In the genomic region with DNA sequence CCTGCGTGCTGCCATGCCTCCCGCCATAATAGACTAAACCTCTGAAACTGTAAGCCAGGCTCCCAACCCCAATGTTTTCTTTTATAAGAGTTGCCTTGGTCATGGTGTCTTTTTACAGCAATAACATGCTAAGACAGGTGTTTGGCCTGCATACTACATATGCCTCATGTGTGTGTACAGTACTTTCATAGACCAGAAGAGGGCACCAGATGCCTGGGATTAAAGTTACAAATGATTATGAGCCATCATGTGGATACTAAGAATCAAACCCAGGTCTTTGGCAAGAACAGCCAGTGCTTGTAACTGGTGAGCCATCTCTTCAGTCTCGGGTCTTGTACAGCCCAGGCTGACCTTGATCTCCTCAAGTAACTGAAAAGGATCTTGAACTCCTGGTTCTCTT, we compare ENCODE assay signal across 17 mouse cellular contexts. TPM values are rescaled to one million over a fixed set of nuclear protein-coding genes. Genes with fewer than 3 reads are reported as not detected.
A peak's percentile ranks its signal among the peaks of the same experiment; 100 is the strongest.
DNase-seq lines count a peak whose midpoint lies in the region; ATAC-seq and TF ChIP-seq lines count a peak whose summit lies in the region.
"Had no signal": no experiment of that assay in that cellular context is flagged by ENCODE, and none has a peak within 500 bp of the region (broad histone marks: within the 10 kb centered on the region; RNA-seq: fewer than 3 reads in every experiment).

No protein-coding gene starts in this region.

- TF ChIP-seq POLR2A in cerebellum, adult 2 months (IDR thresholded peaks at IDR 0.05; ENCODE audit: borderline replicate concordance, insufficient read depth, low read length): no peak
- TF ChIP-seq POLR2A in liver, adult 2 months (IDR thresholded peaks at IDR 0.05; ENCODE audit: extremely low read depth, insufficient read depth, low read length): no peak
- no peak for TF ChIP-seq POLR2A in CH12.LX (IDR thresholded peaks at IDR 0.05; ENCODE audit: low read depth, low read length)

- in situ Hi-C loops in CH12.LX (cut with MboI; ENCODE audit: low pct_ligation_motif_present, low pct_unique_long_range_greater_than_20kb, low sequenced_read_pairs): no loop called here

- no peak overlapping the region for H3K9ac ChIP-seq in liver, adult 2 months (ENCODE audit: low read depth, low read length)
- H3K9ac ChIP-seq in CH12.LX (ENCODE audit: insufficient read depth, low read depth): no peak overlapping the region
- no peak overlapping the region for H3K9ac ChIP-seq in forebrain, embryonic 14.5 days (ENCODE audit: low read length)
- H3K9ac ChIP-seq: embryonic facial prominence, embryonic 12.5 days; lung, embryonic 15.5 days had no signal

- WGBS in cerebellum, adult 2 months: 71% methylated on average over 3 of the region's 3 CpGs
- WGBS in liver, adult 2 months: 99% methylated on average over 3 of the region's 3 CpGs
- 87% methylated on average over 3 of the region's 3 CpGs for WGBS in embryonic facial prominence, embryonic 10.5 days
- WGBS in forebrain, embryonic 14.5 days: 84% methylated on average over 3 of the region's 3 CpGs

- peak; percentile 29; the same call in 1 of the 2 replicates for ATAC-seq in granulocyte monocyte progenitor cell, adult 5-6 weeks (replicated peaks; ENCODE audit: poor library complexity, severe bottlenecking)
- no peak for ATAC-seq in forebrain, embryonic 14.5 days
- ATAC-seq: inflammation-experienced regulatory T-cells, adult 6 months had no signal

- H3K27ac ChIP-seq in cerebellum, adult 2 months (ENCODE audit: insufficient read depth, low read length): no peak overlapping the region
- no peak overlapping the region for H3K27ac ChIP-seq in liver, adult 2 months (replicated peaks; ENCODE audit: insufficient read depth, low read depth, low read length)
- no peak overlapping the region for H3K27ac ChIP-seq in CH12.LX (ENCODE audit: insufficient read depth, low read depth)
- no peak overlapping the region for H3K27ac ChIP-seq in embryonic facial prominence, embryonic 10.5 days (replicated peaks)
- H3K27ac ChIP-seq in forebrain, embryonic 14.5 days (ENCODE audit: low read depth, low read length): no peak overlapping the region
- H3K27ac ChIP-seq: embryonic facial prominence, embryonic 12.5 days; forebrain, embryonic 10.5 days; lung, embryonic 15.5 days had no signal

- dilution Hi-C loops in CH12.LX (cut with MboI; ENCODE audit: extremely low pct_ligation_motif_present, extremely low pct_unique_long_range_greater_than_20kb, low sequenced_read_pairs): loop anchor here (25.0 kb wide), 1 partner anchor 193 kb away; no protein-coding TSS in a partner anchor

- H3K9me3 ChIP-seq in CH12.LX (replicated peaks; ENCODE audit: low read length): no peaks in the 10 kb centered on the region
- no peaks in the 10 kb centered on the region for H3K9me3 ChIP-seq in embryonic facial prominence, embryonic 10.5 days
- H3K9me3 ChIP-seq in forebrain, embryonic 14.5 days (replicated peaks; ENCODE audit: control insufficient read depth, low read length): no peaks in the 10 kb centered on the region
- H3K9me3 ChIP-seq: embryonic facial prominence, embryonic 12.5 days; forebrain, embryonic 10.5 days; lung, embryonic 15.5 days had no signal

- 0 out of 2 replicates have a peak, but pooled peaks have one; percentile 3 for TF ChIP-seq CTCF in cerebellum, adult 2 months (IDR thresholded peaks at IDR 0.05; ENCODE audit: borderline replicate concordance, insufficient read depth, low read depth, low read length)
- TF ChIP-seq CTCF in liver, adult 2 months (IDR thresholded peaks at IDR 0.05; ENCODE audit: low read depth, low read length): peak; percentile 19; the same call in 1 of the 2 replicates
- peak in 1 of 2 experiments; percentile 47; a peak in 2 of 4 replicates for TF ChIP-seq CTCF in CH12.LX (conservative IDR thresholded peaks at IDR 0.05 in 1 of 2, IDR thresholded peaks at IDR 0.05 in 1 of 2; ENCODE audit: low read depth in 2 of 2, low read length in 2 of 2)

- TF ChIP-seq EP300 in CH12.LX (IDR thresholded peaks at IDR 0.05; ENCODE audit: low read length): no peak

- H3K79me2 ChIP-seq in liver, adult 2 months (ENCODE audit: control insufficient read depth, insufficient read depth, low read length): no peaks in the 10 kb centered on the region
- H3K79me2 ChIP-seq in CH12.LX (replicated peaks; ENCODE audit: control insufficient read depth, extremely low read depth, insufficient read depth, poor library complexity, severe bottlenecking): no peaks in the 10 kb centered on the region

- DNase-seq in cerebellum, adult 2 months: no peak
- DNase-seq in cerebellum, adult 9-11 months: no peak
- no peak for DNase-seq in liver, adult 2 months (ENCODE audit: extremely low read depth, low read depth, low spot score)
- DNase-seq in liver: no peak
- DNase-seq in CH12.LX (ENCODE audit: extremely low read depth): peak; percentile 23
- no peak for DNase-seq in embryonic facial prominence, embryonic 10.5 days (ENCODE audit: low spot score)
- no peak for DNase-seq in forebrain, embryonic 14.5 days (ENCODE audit: low spot score)
- DNase-seq: adrenal gland, adult 2 months; cerebellum, postnatal 10 days; heart, postnatal 36 days; kidney, postnatal 14 days; thymus, postnatal 25 days had no signal

- H3K4me3 ChIP-seq in cerebellum, adult 2 months (replicated peaks; ENCODE audit: insufficient read depth, low read depth, low read length): no peak overlapping the region
- H3K4me3 ChIP-seq in liver, adult 2 months (ENCODE audit: insufficient read depth, low read depth, low read length): no peak overlapping the region
- no peak overlapping the region for H3K4me3 ChIP-seq in CH12.LX (replicated peaks in 1 of 3; ENCODE audit: low read depth in 2 of 3, low read length in 2 of 3, poor library complexity in 1 of 3)
- H3K4me3 ChIP-seq in embryonic facial prominence, embryonic 10.5 days: no peak overlapping the region
- no peak overlapping the region for H3K4me3 ChIP-seq in forebrain, embryonic 14.5 days (ENCODE audit: low read depth, low read length)
- H3K4me3 ChIP-seq: embryonic facial prominence, embryonic 12.5 days; forebrain, embryonic 10.5 days; lung, embryonic 15.5 days had no signal

- peaks cover 7% of the 10 kb centered on the region; the same call in 1 of the 2 replicates for H3K36me3 ChIP-seq in liver, adult 2 months (ENCODE audit: control insufficient read depth, insufficient read depth, low read length)
- H3K36me3 ChIP-seq in CH12.LX (replicated peaks in 1 of 2; ENCODE audit: control insufficient read depth in 1 of 2, insufficient read depth in 1 of 2, low read length in 1 of 2): peaks cover 31 to 43% of the 10 kb centered on the region in 2 experiments
- peaks cover 51% of the 10 kb centered on the region for H3K36me3 ChIP-seq in embryonic facial prominence, embryonic 10.5 days (replicated peaks)
- H3K36me3 ChIP-seq in forebrain, embryonic 14.5 days (ENCODE audit: control insufficient read depth, insufficient read depth, low read length): peaks cover 39% of the 10 kb centered on the region

- H3K4me1 ChIP-seq in cerebellum, adult 2 months (ENCODE audit: control insufficient read depth, insufficient read depth, low read length): no peaks in the 10 kb centered on the region
- H3K4me1 ChIP-seq in liver, adult 2 months (ENCODE audit: control insufficient read depth, insufficient read depth, low read length): no peaks in the 10 kb centered on the region
- peaks cover 0 to 7% of the 10 kb centered on the region in 2 experiments; a peak in 3 of 4 replicates for H3K4me1 ChIP-seq in CH12.LX (ENCODE audit: control insufficient read depth in 1 of 2, insufficient read depth in 2 of 2)
- peaks cover 6% of the 10 kb centered on the region for H3K4me1 ChIP-seq in embryonic facial prominence, embryonic 10.5 days
- H3K4me1 ChIP-seq in forebrain, embryonic 14.5 days (ENCODE audit: control insufficient read depth, insufficient read depth, low read length): no peaks in the 10 kb centered on the region
- H3K4me1 ChIP-seq: embryonic facial prominence, embryonic 12.5 days had no signal

- H3K27me3 ChIP-seq in cerebellum, adult 2 months (ENCODE audit: control insufficient read depth, insufficient read depth, low read length): no peaks in the 10 kb centered on the region
- no peaks in the 10 kb centered on the region for H3K27me3 ChIP-seq in liver, adult 2 months (ENCODE audit: control insufficient read depth, insufficient read depth, low read length)
- no peaks in the 10 kb centered on the region for H3K27me3 ChIP-seq in CH12.LX (replicated peaks)
- no peaks in the 10 kb centered on the region for H3K27me3 ChIP-seq in embryonic facial prominence, embryonic 10.5 days (replicated peaks; ENCODE audit: low read depth, poor library complexity, severe bottlenecking)
- no peaks in the 10 kb centered on the region for H3K27me3 ChIP-seq in forebrain, embryonic 14.5 days (replicated peaks; ENCODE audit: control insufficient read depth, insufficient read depth, low read length)
- H3K27me3 ChIP-seq: embryonic facial prominence, embryonic 12.5 days; lung, embryonic 15.5 days had no signal

- no peak overlapping the region for H3K4me2 ChIP-seq in CH12.LX (ENCODE audit: insufficient read depth, low read depth, poor library complexity, severe bottlenecking)
- H3K4me2 ChIP-seq in forebrain, embryonic 14.5 days (ENCODE audit: low read length): no peak overlapping the region
- H3K4me2 ChIP-seq: embryonic facial prominence, embryonic 12.5 days; lung, embryonic 15.5 days had no signal

- TF ChIP-seq RAD21 in CH12.LX (IDR thresholded peaks at IDR 0.05; ENCODE audit: low read depth, low read length): peak; percentile 31

RNA-seq across cellular contexts. Expression of a gene that starts 2.3 kb away (rescaled TPM):
- polyA plus RNA-seq in cerebellum, adult 2 months (2012; rRNA removed): 7.4 and 7.5 TPM in 2 replicates
- 1.0 and 1.4 TPM in 2 replicates for total RNA-seq in liver, adult 2 months (2014; rRNA removed)
- polyA plus RNA-seq in liver, adult 2 months (2012; rRNA removed): 1.6 and 1.7 TPM in 2 replicates
- 4.7 and 7.0 TPM in 2 replicates for total RNA-seq in CH12.LX (2012; rRNA removed)
- total RNA-seq in CH12.LX (2014; rRNA removed): 1.1 and 1.2 TPM in 2 replicates
- polyA plus RNA-seq in CH12.LX (2012; ENCODE audit: insufficient read length, low read depth): 4.4 and 5.2 TPM in 2 replicates
- total RNA-seq in granulocyte monocyte progenitor cell, adult 5-6 weeks (2014; fragmentation: Nextera tagmentation): not detected in 2 replicates
- total RNA-seq in granulocyte monocyte progenitor cell, adult 5-6 weeks (2017): 0.13 TPM in 1 of 2 replicates, not detected in the other
- polyA plus RNA-seq in embryonic facial prominence, embryonic 10.5 days (2016; fragmentation: Nextera tagmentation; extraction: Ambion mirVana): 11.6 and 13.8 TPM in 2 replicates
- polyA plus RNA-seq in forebrain, embryonic 14.5 days (2014; fragmentation: Nextera tagmentation; extraction: Ambion mirVana): 4.5 and 6.2 TPM in 2 replicates

RNA-seq across cellular contexts. Expression of a gene that starts 23.8 kb away (rescaled TPM):
- polyA plus RNA-seq in cerebellum, adult 2 months (2012; rRNA removed): 104 and 108 TPM in 2 replicates
- 57.3 and 59.6 TPM in 2 replicates for total RNA-seq in liver, adult 2 months (2014; rRNA removed)
- 65.2 and 69.5 TPM in 2 replicates for polyA plus RNA-seq in liver, adult 2 months (2012; rRNA removed)
- total RNA-seq in CH12.LX (2012; rRNA removed) (234 and 310 TPM in 2 replicates), CH12.LX (2014; rRNA removed) (171 and 199 TPM in 2 replicates)
- 291 and 339 TPM in 2 replicates for polyA plus RNA-seq in CH12.LX (2012; ENCODE audit: insufficient read length, low read depth)
- total RNA-seq in granulocyte monocyte progenitor cell, adult 5-6 weeks (2014; fragmentation: Nextera tagmentation): 70.6 and 105 TPM in 2 replicates
- total RNA-seq in granulocyte monocyte progenitor cell, adult 5-6 weeks (2017): 186 and 221 TPM in 2 replicates
- polyA plus RNA-seq in embryonic facial prominence, embryonic 10.5 days (2016; fragmentation: Nextera tagmentation; extraction: Ambion mirVana): 180 and 185 TPM in 2 replicates
- 142 and 147 TPM in 2 replicates for polyA plus RNA-seq in forebrain, embryonic 14.5 days (2014; fragmentation: Nextera tagmentation; extraction: Ambion mirVana)

RNA-seq across cellular contexts. Expression of a gene that starts 47.5 kb away (rescaled TPM):
- polyA plus RNA-seq in cerebellum, adult 2 months (2012; rRNA removed): 870 and 931 TPM in 2 replicates
- 67.9 and 68.1 TPM in 2 replicates for total RNA-seq in liver, adult 2 months (2014; rRNA removed)
- 250 and 292 TPM in 2 replicates for polyA plus RNA-seq in liver, adult 2 months (2012; rRNA removed)
- total RNA-seq in CH12.LX (2012; rRNA removed) (62.2 and 65.2 TPM in 2 replicates), CH12.LX (2014; rRNA removed) (44.1 and 44.9 TPM in 2 replicates)
- polyA plus RNA-seq in CH12.LX (2012; ENCODE audit: insufficient read length, low read depth): 244 and 257 TPM in 2 replicates
- 96.6 and 124 TPM in 2 replicates for total RNA-seq in granulocyte monocyte progenitor cell, adult 5-6 weeks (2014; fragmentation: Nextera tagmentation)
- total RNA-seq in granulocyte monocyte progenitor cell, adult 5-6 weeks (2017): 28.8 and 30.2 TPM in 2 replicates
- polyA plus RNA-seq in embryonic facial prominence, embryonic 10.5 days (2016; fragmentation: Nextera tagmentation; extraction: Ambion mirVana): 756 and 839 TPM in 2 replicates
- polyA plus RNA-seq in forebrain, embryonic 14.5 days (2014; fragmentation: Nextera tagmentation; extraction: Ambion mirVana): 1,730 and 1,790 TPM in 2 replicates
